Mouse (Mus musculus) CH12.LX (cell line): Measurements from ENCODE around the gene Defb28. TPM values are rescaled to one million over a fixed set of nuclear protein-coding genes. Genes with fewer than 3 reads are reported as not detected.

Source experiments
- DNase-seq: peaks from one replicate; pipeline ENCODE4 v3.0.0-alpha.2; 2013; ENCODE audit errors: extremely low read depth
- H3K27ac ChIP-seq: 2 replicates; pipeline ENCODE4 v1.5.1; 2012; ENCODE audit warnings: low read depth, mild to moderate bottlenecking, control low read depth, moderate library complexity; ENCODE audit not compliant: insufficient read depth
- H3K27me3 ChIP-seq: replicated peaks from 2 replicates; pipeline ENCODE3; 2012; ENCODE audit warnings: inconsistent platforms
- H3K36me3 ChIP-seq, 2 experiments: replicated peaks in 1 of 2; 2 replicates each; pipeline versions ENCODE3 to v1.6.1; 2012; ENCODE audit warnings: inconsistent platforms in 1 of 2, low read length in 1 of 2, mild to moderate bottlenecking in 1 of 2, mixed read lengths in 1 of 2, moderate library complexity in 1 of 2; ENCODE audit not compliant: control insufficient read depth in 1 of 2, insufficient read depth in 1 of 2
- H3K4me1 ChIP-seq, 2 experiments: 2 replicates each; pipeline ENCODE4 v1.6.1; 2012; ENCODE audit warnings: inconsistent platforms in 1 of 2, moderate library complexity in 1 of 2; ENCODE audit not compliant: insufficient read depth in 2 of 2, control insufficient read depth in 1 of 2
- H3K4me2 ChIP-seq: 2 replicates; pipeline ENCODE4 v1.6.1; 2012; ENCODE audit warnings: low read depth, mild to moderate bottlenecking, control low read depth; ENCODE audit not compliant: poor library complexity, insufficient read depth, severe bottlenecking
- H3K4me3 ChIP-seq, 3 experiments: fragments of 150-350 bp in 1 of 3; sonication (generic) in 1 of 3; replicated peaks in 1 of 3; 2 replicates each; pipeline versions ENCODE3 to v1.5.1; 2011 to 2012; ENCODE audit warnings: low read depth in 2 of 3, low read length in 2 of 3, mild to moderate bottlenecking in 2 of 3, moderate library complexity in 2 of 3, control low read depth in 1 of 3, improper control_type of control experiment in 1 of 3, inconsistent platforms in 1 of 3, mixed read lengths in 1 of 3; ENCODE audit not compliant: poor library complexity in 1 of 3
- H3K79me2 ChIP-seq: replicated peaks from 2 replicates; pipeline ENCODE4 v1.6.1; 2012; ENCODE audit warnings: mild to moderate bottlenecking, moderate library complexity; ENCODE audit not compliant: control insufficient read depth, poor library complexity, insufficient read depth, severe bottlenecking; ENCODE audit errors: extremely low read depth
- H3K9ac ChIP-seq: 2 replicates; pipeline ENCODE4 v1.6.1; 2012; ENCODE audit warnings: low read depth, mild to moderate bottlenecking, control low read depth, moderate library complexity; ENCODE audit not compliant: insufficient read depth
- H3K9me3 ChIP-seq: replicated peaks from 2 replicates; pipeline ENCODE3; 2012; ENCODE audit warnings: low read length, inconsistent platforms, mixed read lengths
- BHLHE40 ChIP-seq: IDR thresholded peaks from 2 replicates; pipeline ENCODE4 v1.6.1; 2011; ENCODE audit warnings: mild to moderate bottlenecking, low read depth, low read length, improper control_type of control experiment
- CHD1 ChIP-seq: IDR thresholded peaks from 2 replicates; pipeline ENCODE4 v1.6.1; 2012; ENCODE audit warnings: low read depth, low read length, improper control_type of control experiment, inconsistent platforms
- E2F4 ChIP-seq: IDR thresholded peaks from 2 replicates; pipeline ENCODE4 v1.6.1; 2011; ENCODE audit warnings: low read depth, low read length, improper control_type of control experiment; ENCODE audit not compliant: insufficient replicate concordance
- GABPA ChIP-seq: IDR thresholded peaks from 2 replicates; pipeline ENCODE4 v1.6.1; 2012; ENCODE audit warnings: low read depth, low read length, improper control_type of control experiment, inconsistent platforms; ENCODE audit not compliant: insufficient replicate concordance
- HCFC1 ChIP-seq: IDR thresholded peaks from 2 replicates; pipeline ENCODE4 v1.6.1; 2012; ENCODE audit warnings: low read depth, mild to moderate bottlenecking, inconsistent platforms, low read length, improper control_type of control experiment
- JUN ChIP-seq: IDR thresholded peaks from 2 replicates; pipeline ENCODE4 v1.6.1; 2011; ENCODE audit warnings: low read depth, mild to moderate bottlenecking, low read length, improper control_type of control experiment, moderate library complexity; ENCODE audit not compliant: insufficient read depth
- JUND ChIP-seq: conservative IDR thresholded peaks from 2 replicates; pipeline ENCODE4 v1.6.1; 2011; ENCODE audit warnings: low read depth, low read length, improper control_type of control experiment
- KAT2A ChIP-seq: IDR thresholded peaks from 2 replicates; pipeline ENCODE4 v1.6.1; 2012; ENCODE audit warnings: low read length, improper control_type of control experiment, inconsistent platforms; ENCODE audit not compliant: insufficient replicate concordance
- MAX ChIP-seq: IDR thresholded peaks from 2 replicates; pipeline ENCODE4 v1.6.1; 2011; ENCODE audit warnings: low read length, improper control_type of control experiment
- MEF2A ChIP-seq: IDR thresholded peaks from 2 replicates; pipeline ENCODE4 v1.6.1; 2014; ENCODE audit warnings: low read depth, mild to moderate bottlenecking, inconsistent platforms, low read length, improper control_type of control experiment, borderline replicate concordance
- MXI1 ChIP-seq: IDR thresholded peaks from 2 replicates; pipeline ENCODE4 v1.6.1; 2011; ENCODE audit warnings: mild to moderate bottlenecking, low read depth, low read length, improper control_type of control experiment
- MYC ChIP-seq: IDR thresholded peaks from 2 replicates; pipeline ENCODE4 v1.6.1; 2011; ENCODE audit warnings: low read depth, mild to moderate bottlenecking, improper control_type of control experiment, low read length
- NRF1 ChIP-seq: IDR thresholded peaks from 2 replicates; pipeline ENCODE4 v1.6.1; 2014; ENCODE audit warnings: low read depth, mild to moderate bottlenecking, inconsistent platforms, low read length, improper control_type of control experiment, moderate library complexity
- PAX5 ChIP-seq: IDR thresholded peaks from 2 replicates; pipeline ENCODE4 v1.6.1; 2012; ENCODE audit warnings: low read length, inconsistent platforms, mixed read lengths
- POLR2A ChIP-seq: IDR thresholded peaks from 2 replicates; pipeline ENCODE4 v1.6.1; 2011; ENCODE audit warnings: low read depth, mild to moderate bottlenecking, improper control_type of control experiment, low read length
- RAD21 ChIP-seq: IDR thresholded peaks from 2 replicates; pipeline ENCODE4 v1.6.1; 2011; ENCODE audit warnings: low read depth, mild to moderate bottlenecking, low read length, improper control_type of control experiment, moderate library complexity
- RCOR1 ChIP-seq: conservative IDR thresholded peaks from 2 replicates; pipeline ENCODE4 v1.6.1; 2012; ENCODE audit warnings: low read depth, mild to moderate bottlenecking, inconsistent platforms, low read length, improper control_type of control experiment
- SIN3A ChIP-seq: IDR thresholded peaks from 2 replicates; pipeline ENCODE4 v1.6.1; 2012; ENCODE audit warnings: low read length, improper control_type of control experiment, inconsistent platforms
- SMC3 ChIP-seq: IDR thresholded peaks from 2 replicates; pipeline ENCODE4 v1.6.1; 2011; ENCODE audit warnings: low read depth, low read length, improper control_type of control experiment
- TBP ChIP-seq: conservative IDR thresholded peaks from 2 replicates; pipeline ENCODE4 v1.6.1; 2011; ENCODE audit warnings: low read depth, low read length, improper control_type of control experiment
- TCF12 ChIP-seq: IDR thresholded peaks from 2 replicates; pipeline ENCODE4 v1.6.1; 2014; ENCODE audit warnings: low read depth, mild to moderate bottlenecking, inconsistent platforms, low read length, improper control_type of control experiment
- USF1 ChIP-seq: IDR thresholded peaks from 2 replicates; pipeline ENCODE4 v1.6.1; 2014; ENCODE audit warnings: low read depth, mild to moderate bottlenecking, inconsistent platforms, low read length, improper control_type of control experiment
- USF2 ChIP-seq: conservative IDR thresholded peaks from 2 replicates; pipeline ENCODE4 v1.6.1; 2011; ENCODE audit warnings: low read depth, low read length, improper control_type of control experiment
- ZC3H11A ChIP-seq: IDR thresholded peaks from 2 replicates; pipeline ENCODE4 v1.6.1; 2012; ENCODE audit warnings: low read depth, mild to moderate bottlenecking, inconsistent platforms, low read length, improper control_type of control experiment
- ZKSCAN1 ChIP-seq: IDR thresholded peaks from 2 replicates; pipeline ENCODE4 v1.6.1; 2012; ENCODE audit warnings: low read depth, inconsistent platforms, low read length, improper control_type of control experiment, borderline replicate concordance
- ZMIZ1 ChIP-seq: IDR thresholded peaks from 2 replicates; pipeline ENCODE4 v1.6.1; 2012; ENCODE audit warnings: low read depth, mild to moderate bottlenecking, inconsistent platforms, low read length, improper control_type of control experiment
- dilution Hi-C: fragments of 300-500 bp; cut with MboI; formaldehyde crosslinking; loops from 2 replicates; pipeline ENCODE4 v1.14.3; 2020; ENCODE audit warnings: low sequenced_read_pairs; ENCODE audit not compliant: extremely low pct_unique_long_range_greater_than_20kb, extremely low pct_ligation_motif_present
- in situ Hi-C: fragments of 300-500 bp; cut with MboI; formaldehyde crosslinking; loops from 3 replicates; pipeline ENCODE4 v1.14.3; 2019; ENCODE audit warnings: low sequenced_read_pairs, low pct_ligation_motif_present, low pct_unique_long_range_greater_than_20kb, mixed read lengths
- polyA plus RNA-seq: library from polyadenylated mRNA; unstranded; fragments of >175 nt; gene quantifications from 2 replicates; pipeline ENCODE4 v1.2.1, GENCODE M21; 2012; ENCODE audit warnings: low read depth; ENCODE audit not compliant: insufficient read length
- total RNA-seq, 2 experiments: library from RNA; depleted of rRNA; stranded (reverse); fragments of 300-350 nt in 1 of 2; fragments of >200 nt in 1 of 2; gene quantifications; 2 replicates each; pipeline ENCODE4 v1.2.3; 2012 to 2014

Defb28 gene
- total and polyA plus RNA-seq, 3 experiments: not detected

GRCm38 (mm10) chr2:152553774-152554423, 35.8 kb downstream of the Defb28 start (continued):
- TF ChIP-seq MYC (no peak), TCF12 (peak; percentile 31; the same call in 1 of the 2 replicates), RAD21 (peak; percentile 68), TBP (no peak), HCFC1 (peak; percentile 25; the same call in 1 of the 2 replicates), GABPA (no peak), MAX (no peak), ZC3H11A (no peak)

GRCm38 (mm10) chr2:152556655-152557054, 38.6 kb downstream of the Defb28 start:
- Histone ChIP-seq H3K4me1 (peaks cover 0 to 22% of the 10 kb centered on the region in 2 experiments; a peak in 2 of 4 replicates), H3K27ac (no peak overlapping the region), H3K4me3 (peak overlapping the region in 1 of 3 experiments; percentile 27), H3K36me3 (no peaks in the 10 kb centered on the region), H3K9me3 (peaks cover 6% of the 10 kb centered on the region), H3K9ac (no peak overlapping the region), H3K27me3 (peaks cover 22% of the 10 kb centered on the region), H3K79me2 (no peaks in the 10 kb centered on the region), H3K4me2 (no peak overlapping the region)
- in situ Hi-C loops: no loop called here
- no peak for TF ChIP-seq BHLHE40
- no peak for TF ChIP-seq SIN3A
- TF ChIP-seq CHD1: no peak
- TF ChIP-seq NRF1: no peak
- no peak for TF ChIP-seq SMC3
- no peak for TF ChIP-seq PAX5
- TF ChIP-seq MXI1: no peak
- TF ChIP-seq MAX: no peak
- no peak for TF ChIP-seq USF2
- no peak for TF ChIP-seq ZMIZ1
- no peak for TF ChIP-seq E2F4
- TF ChIP-seq RCOR1: no peak
- DNase-seq: peak; percentile 62
- dilution Hi-C loops: no loop called here

- Histone ChIP-seq H3K79me2 (no peaks in the 10 kb centered on the region), H3K4me2 (no peak within 1 kb of the TSS), H3K9me3 (peaks cover 7% of the 10 kb centered on the region), H3K4me1 (no peaks in the 10 kb centered on the region), H3K36me3 (no peaks in the 10 kb centered on the region), H3K4me3 (no peak within 1 kb of the TSS), H3K9ac (no peak within 1 kb of the TSS), H3K27me3 (peaks cover 48% of the 10 kb centered on the region), H3K27ac (no peak within 1 kb of the TSS)
- no peak for DNase-seq
- dilution Hi-C loops (no loop called here), in situ Hi-C loops (no loop called here)
- TF ChIP-seq JUND (no peak), PAX5 (no peak), POLR2A (no peak), KAT2A (no peak), MXI1 (no peak), JUN (no peak), SIN3A (no peak), ZKSCAN1 (no peak), MEF2A (no peak), ZMIZ1 (no peak), ZC3H11A (no peak), USF1 (no peak), SMC3 (no peak)
Measured at GRCm38 (mm10) chr2:152569038-152569437, 51.0 kb downstream of the Defb28 start, which contains the start of gene Gm17416. Gene Gm17416, plus strand, starts transcription at chr2:152569338.
